Mouse (Mus musculus): ENCODE data around the gene Lamtor4. TPM values are rescaled to one million over a fixed set of nuclear protein-coding genes. Genes with fewer than 3 reads are reported as not detected.
A peak's percentile ranks its signal among the peaks of the same experiment; 100 is the strongest.
"Not testable (repeated sequence)": the region's sequence is repeated elsewhere in the genome, so short reads cannot be mapped to it uniquely, and the experiment has no call there.

Gene Lamtor4
- 121 and 136 TPM in 2 replicates for polyA plus RNA-seq (2012; rRNA removed)

DNA sequence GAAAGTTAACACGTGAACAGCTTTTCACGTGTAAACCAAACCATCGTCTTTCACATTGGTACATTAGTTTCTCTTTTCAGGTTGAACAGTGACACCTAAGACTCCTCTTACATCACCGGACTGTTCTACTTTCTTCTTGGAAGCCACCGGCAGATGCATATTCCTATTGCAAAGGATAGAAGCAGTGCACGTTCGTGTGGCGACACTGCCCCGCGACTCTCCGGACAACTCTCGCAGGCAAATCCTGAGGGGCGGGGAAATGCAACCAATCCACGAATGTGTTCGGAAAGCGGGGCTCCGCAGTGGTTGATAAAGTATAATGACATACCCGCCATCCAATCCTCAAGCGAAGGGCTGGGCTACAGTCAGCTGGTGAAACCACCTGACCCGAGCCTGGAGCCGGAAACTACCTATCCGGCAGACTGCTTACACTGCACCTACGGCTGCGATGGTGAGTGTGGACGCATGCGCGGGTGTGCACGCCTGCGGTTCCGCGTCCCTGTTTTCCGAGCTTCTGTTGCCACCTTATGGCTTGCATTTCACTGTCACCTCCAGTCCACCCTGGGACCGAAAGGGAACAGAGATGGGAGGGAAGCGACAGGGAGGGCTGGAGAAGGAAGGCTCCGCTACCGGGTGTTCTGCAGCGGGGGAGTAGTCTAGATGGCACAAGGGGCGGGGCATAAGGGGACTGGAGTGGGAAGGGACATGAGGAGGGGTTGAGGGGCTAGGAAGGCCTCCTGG, at the start of gene Lamtor4:
Gene Lamtor4, plus strand, starts transcription at position 130 of the 741 bp plus-strand sequence.
- DNase-seq (ENCODE audit: low spot score): peak; percentile 81

DNA sequence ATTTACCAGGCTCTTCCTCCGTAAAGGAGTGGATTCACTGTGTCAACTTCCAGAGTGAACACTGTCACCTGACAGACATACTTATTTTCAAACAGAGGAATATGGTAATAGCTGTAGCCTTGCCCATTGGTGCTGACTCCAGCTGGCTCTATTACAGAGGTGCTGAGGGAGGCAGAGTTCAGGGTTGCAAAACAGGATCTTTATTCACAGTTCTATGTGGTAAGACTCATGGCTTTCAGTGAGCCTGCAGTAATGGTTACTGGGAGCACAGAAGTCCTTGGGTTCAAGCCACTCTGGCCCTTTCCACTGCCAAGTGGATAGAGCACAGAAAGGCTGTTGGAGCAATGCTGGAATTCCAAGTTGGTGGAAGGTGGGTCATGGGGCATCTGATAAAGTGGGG, 48.0 kb upstream of the Lamtor4 start:
- no peak for DNase-seq (ENCODE audit: low spot score)

- DNase-seq (ENCODE audit: low spot score): no peak
Measured at GRCm38 (mm10) chr5:138207873-138208272, 47.4 kb upstream of the Lamtor4 start.

DNA sequence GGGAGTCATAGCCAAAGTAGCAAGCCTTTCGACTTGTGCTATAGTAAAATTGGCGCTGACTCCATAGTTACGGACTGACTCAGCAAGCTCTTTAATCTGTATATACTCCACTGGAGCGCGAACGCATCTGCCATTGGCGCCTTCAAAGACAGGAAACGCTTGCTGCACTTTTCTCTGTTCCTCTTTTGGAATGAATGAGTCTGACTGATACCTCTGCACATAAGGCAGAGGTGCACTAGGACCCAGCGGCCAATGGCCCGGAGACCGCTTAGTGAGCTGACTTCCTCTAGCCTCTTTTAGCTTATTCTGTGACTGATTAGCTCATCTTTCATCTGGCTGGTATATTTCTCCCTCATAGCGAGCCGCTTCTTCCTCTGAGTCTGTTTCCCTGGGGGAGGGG, 38.6 kb upstream of the Lamtor4 start:
- not testable (repeated sequence) for DNase-seq (ENCODE audit: low spot score)

DNA sequence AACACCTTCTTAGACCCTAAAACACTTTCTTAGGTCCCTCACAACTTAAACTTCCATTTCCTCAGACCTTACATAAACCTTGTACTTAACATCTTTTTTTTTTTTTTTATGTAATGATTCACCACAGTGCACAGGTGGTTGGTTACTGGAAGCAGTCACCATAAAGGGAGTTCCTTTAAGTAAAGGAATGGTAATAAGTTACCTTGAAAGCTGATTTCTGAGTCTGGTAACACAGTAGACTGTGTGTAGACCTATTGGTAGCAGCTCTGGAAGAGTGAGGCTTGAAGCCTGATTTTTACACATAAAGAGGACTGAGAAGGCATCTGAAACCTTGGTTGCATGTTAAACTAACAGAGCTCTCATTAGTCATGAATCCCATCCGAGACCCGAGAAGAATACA, 35.4 kb upstream of the Lamtor4 start:
- DNase-seq (ENCODE audit: low spot score): no peak

GRCm38 (mm10) chr5:138222111-138222510, 33.2 kb upstream of the Lamtor4 start:
- peak; percentile 78 for DNase-seq (ENCODE audit: low spot score)

- DNase-seq (ENCODE audit: low spot score): no peak
Measured at GRCm38 (mm10) chr5:138223287-138223686, 32.0 kb upstream of the Lamtor4 start.

- no peak for DNase-seq (ENCODE audit: low spot score)
Measured at GRCm38 (mm10) chr5:138225700-138226099, 29.6 kb upstream of the Lamtor4 start, which contains the start of gene Nxpe5. Nxpe5 (plus strand) TSS chr5:138225898.

DNA sequence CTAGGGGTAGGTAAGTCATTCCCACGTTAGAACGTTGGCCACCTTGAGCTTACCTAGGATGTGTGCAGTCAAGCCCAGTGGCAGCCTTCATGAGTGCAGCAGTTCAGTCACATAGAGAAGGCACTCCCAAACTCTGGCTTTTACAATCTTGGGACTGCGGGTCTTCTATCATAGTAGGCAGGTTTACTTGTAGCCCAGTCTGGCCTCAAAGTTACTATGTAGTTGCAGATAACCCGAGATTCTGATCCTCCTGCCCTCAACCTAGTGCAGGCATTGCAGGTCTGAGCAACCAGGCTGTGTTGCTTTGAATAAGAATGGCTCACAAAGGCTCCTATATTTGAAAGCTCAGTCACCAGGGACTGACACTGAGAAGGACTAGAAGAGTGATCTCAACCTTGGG, 28.8 kb upstream of the Lamtor4 start:
- no peak for DNase-seq (ENCODE audit: low spot score)

- DNase-seq (ENCODE audit: low spot score): no peak
Measured at GRCm38 (mm10) chr5:138227367-138227766, 27.9 kb upstream of the Lamtor4 start.

GRCm38 (mm10) chr5:138228026-138228425, 27.3 kb upstream of the Lamtor4 start:
- no peak for DNase-seq (ENCODE audit: low spot score)

DNA sequence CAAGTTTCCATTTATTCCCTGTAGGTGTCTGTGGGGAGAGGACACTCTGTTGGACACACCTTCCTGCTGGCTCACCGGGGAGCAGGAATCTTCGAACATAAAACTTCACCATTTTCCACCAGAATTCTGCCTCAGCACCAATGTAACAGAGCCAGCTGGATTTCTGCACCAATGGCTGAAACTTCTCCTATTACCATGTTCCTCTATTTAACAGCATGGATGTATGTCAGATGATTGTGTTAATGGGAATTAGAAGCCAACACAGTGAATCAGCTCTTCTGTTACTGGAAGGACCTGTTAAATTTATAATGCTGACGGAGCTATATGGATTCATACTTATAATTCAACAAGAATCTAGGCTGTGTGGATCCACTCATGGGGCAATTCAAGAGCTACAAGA, 25.8 kb upstream of the Lamtor4 start:
- no peak for DNase-seq (ENCODE audit: low spot score)

GRCm38 (mm10) chr5:138233778-138234177, 21.5 kb upstream of the Lamtor4 start:
- DNase-seq (ENCODE audit: low spot score): no peak

DNA sequence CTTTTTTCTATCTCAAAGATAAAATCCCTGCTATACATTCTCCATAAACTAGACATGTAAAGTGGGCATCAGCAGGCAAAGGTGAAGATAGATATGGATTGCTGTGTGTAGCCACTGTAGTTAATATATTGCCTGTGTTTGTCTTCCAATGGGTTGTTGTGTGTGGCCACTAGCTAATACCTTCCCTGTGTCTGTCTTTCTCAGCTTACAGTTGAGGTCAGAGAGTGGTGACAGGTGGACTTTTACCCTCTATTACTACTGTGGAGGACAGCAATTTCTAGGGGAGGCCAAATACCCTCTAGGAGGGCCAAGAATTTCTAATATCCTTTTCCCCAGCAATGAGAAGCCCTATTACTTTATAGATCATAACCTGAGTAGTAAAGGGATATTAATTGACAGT, 21.1 kb upstream of the Lamtor4 start:
- no peak for DNase-seq (ENCODE audit: low spot score)

DNA sequence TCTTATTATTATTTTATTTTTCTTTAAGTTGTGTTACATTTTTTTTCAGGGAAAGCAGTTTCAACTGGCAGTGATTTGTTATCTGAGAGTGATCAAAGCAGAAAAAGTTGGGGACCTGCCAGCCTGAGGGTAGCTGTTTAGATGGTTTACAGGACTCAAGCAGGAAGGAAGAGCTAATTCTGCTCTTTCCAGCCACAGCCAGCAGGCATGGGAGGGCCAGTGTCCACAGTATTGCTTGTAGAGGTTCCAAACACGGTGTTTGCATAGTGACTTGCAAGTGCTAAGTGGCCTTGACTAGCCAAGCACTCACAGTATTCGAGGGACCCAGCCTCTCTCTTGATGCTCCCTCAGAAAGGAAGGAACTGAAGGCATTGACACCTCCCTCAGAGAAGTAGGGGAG, 13.8 kb upstream of the Lamtor4 start:
- no peak for DNase-seq (ENCODE audit: low spot score)

- DNase-seq (ENCODE audit: low spot score): no peak
Measured at GRCm38 (mm10) chr5:138251144-138251543, 4.1 kb upstream of the Lamtor4 start.

GRCm38 (mm10) chr5:138253061-138253460, 2.2 kb upstream of the Lamtor4 start:
- no peak for DNase-seq (ENCODE audit: low spot score)

DNA sequence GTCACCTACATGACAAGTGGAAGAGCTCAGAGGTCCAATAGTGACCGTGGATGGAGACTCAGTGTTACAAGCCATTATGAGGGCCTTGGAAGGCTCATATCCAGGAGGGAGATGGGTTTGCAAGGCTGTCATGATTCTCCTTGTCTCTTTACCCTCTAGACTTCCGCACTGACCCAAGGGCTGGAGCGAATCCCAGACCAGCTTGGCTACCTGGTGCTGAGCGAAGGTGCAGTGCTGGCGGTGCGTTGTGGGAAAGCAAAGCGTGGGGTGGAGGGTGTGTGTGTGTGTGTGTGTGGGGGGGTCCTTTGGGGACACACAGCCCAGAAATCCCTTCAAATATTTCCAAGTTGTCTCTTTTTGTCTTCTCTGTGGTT, 799 bp downstream of the Lamtor4 start:
- DNase-seq (ENCODE audit: low spot score): no peak

- DNase-seq (ENCODE audit: low spot score): no peak
Measured at GRCm38 (mm10) chr5:138256966-138257584, 1.8 kb downstream of the Lamtor4 start.

DNA sequence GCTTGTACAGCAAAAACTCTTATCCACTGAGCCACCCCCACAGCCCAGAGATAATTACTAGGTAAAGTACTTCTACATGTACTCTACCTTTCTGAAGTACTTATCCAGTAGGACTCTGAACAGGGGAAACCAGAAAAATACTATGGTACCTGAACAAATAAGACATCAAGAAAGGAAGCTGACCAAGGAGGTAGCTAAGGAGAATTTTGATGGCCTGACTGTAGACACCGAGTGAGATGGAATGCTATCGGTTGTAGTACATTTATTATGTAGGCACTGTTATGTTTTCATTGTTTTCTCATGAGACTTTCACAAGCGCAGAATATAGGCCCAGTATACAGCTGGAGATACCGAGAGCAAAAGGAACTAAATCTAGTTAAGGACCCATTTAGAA, 2.3 kb downstream of the Lamtor4 start:
- DNase-seq (ENCODE audit: low spot score): no peak

DNA sequence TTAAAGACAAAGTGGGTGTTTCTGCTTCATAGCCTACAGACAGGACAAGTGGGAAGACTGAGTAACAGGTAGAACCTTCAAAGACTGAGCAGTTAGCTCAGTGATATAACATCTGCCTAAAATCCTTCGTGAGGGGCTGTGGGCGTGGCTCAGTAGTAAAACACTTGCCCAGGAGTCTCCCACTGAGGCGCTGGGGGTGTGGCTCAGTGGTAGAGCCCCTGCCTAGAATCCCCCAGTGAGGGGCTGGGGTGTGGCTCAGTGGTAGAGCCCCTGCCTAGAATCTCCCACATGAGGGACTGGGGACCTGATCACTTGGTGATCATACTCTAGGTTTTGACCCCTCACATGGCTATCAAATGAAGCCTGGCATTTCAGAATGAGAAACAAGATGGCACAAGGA, 2.8 kb downstream of the Lamtor4 start:
- DNase-seq (ENCODE audit: low spot score): no peak

DNA sequence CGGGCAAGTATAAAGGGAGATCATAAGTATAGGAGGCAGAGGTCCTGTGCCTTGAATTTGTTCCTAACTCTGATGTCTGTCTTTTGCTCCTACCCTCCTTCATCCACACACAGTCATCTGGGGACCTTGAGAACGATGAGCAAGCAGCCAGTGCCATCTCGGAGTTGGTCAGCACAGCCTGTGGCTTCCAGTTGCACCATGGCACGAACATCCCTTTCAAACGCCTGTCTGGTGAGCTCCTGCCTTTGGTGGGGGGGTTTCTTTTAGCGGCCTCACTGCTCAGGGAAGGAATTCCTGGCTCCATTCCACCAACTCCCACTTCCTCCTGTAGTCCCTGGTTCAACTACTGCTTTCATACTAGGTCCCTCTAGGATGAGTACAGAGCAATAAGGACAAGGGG, 3.3 kb downstream of the Lamtor4 start:
- DNase-seq (ENCODE audit: low spot score): no peak

DNA sequence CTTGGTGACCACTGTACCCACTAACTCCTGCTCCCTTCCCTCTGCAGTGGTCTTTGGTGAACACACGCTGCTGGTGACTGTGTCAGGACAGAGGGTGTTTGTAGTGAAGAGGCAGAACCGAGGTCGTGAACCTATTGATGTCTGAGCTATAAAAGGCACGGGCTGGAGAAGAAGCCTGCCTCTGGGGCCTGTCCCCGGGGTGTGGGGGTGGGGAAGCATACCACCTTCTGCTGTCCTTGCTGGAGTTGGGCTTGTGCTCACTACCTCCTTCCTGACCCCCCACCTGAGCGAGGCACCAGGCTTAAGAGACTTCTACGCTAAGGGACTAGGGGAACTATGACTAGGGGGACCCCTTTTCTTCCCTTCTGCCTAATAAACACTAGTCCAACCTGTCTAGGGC, 3.7 kb downstream of the Lamtor4 start:
- DNase-seq (ENCODE audit: low spot score): no peak

- no peak for DNase-seq (ENCODE audit: low spot score)
Measured at GRCm38 (mm10) chr5:138260051-138260450, 4.8 kb downstream of the Lamtor4 start.
